Mouse (Mus musculus) heart, embryonic 14.5 days (tissue): ENCODE measurements around the gene Tceal3. TPM values are rescaled to one million over a fixed set of nuclear protein-coding genes. Genes with fewer than 3 reads are reported as not detected.
"Not testable (repeated sequence)": the region's sequence is repeated elsewhere in the genome, so short reads cannot be mapped to it uniquely, and the experiment has no call there.

Experiments
- ATAC-seq: fragments of 200-750 bp; cut with Nextera tagmentation; 2 replicates; pipeline ENCODE4 v1.8.0; 2017; ENCODE audit warnings: low read depth, moderate TSS enrichment; ENCODE audit not compliant: insufficient number of reproducible peaks, insufficient read depth, low FRiP score
- H3K27ac ChIP-seq, 2 experiments: fragments of 200-500 bp in 1 of 2; fragments of 300-500 bp in 1 of 2; sonication (generic) in 1 of 2; replicated peaks in 1 of 2; 2 replicates each; pipeline ENCODE4 v1.5.1; 2012 to 2014; ENCODE audit warnings: low read depth in 2 of 2, low read length in 2 of 2, control low read depth in 1 of 2, mild to moderate bottlenecking in 1 of 2, mixed read lengths in 1 of 2; ENCODE audit not compliant: control insufficient read depth in 1 of 2, insufficient read depth in 1 of 2
- H3K27me3 ChIP-seq: fragments of 300-500 bp; sonication (generic); 2 replicates; pipeline ENCODE4 v1.6.1; 2014; ENCODE audit warnings: mild to moderate bottlenecking, low read length, control low read depth; ENCODE audit not compliant: control insufficient read depth, insufficient read depth
- H3K36me3 ChIP-seq: fragments of 300-500 bp; sonication (generic); 2 replicates; pipeline ENCODE4 v1.6.1; 2014; ENCODE audit warnings: mild to moderate bottlenecking, control low read depth, low read length, mixed read lengths; ENCODE audit not compliant: control insufficient read depth, insufficient read depth
- H3K4me1 ChIP-seq, 2 experiments: fragments of 200-500 bp in 1 of 2; fragments of 300-500 bp in 1 of 2; sonication (generic) in 1 of 2; 2 replicates each; pipeline ENCODE4 v1.6.1; 2012 to 2014; ENCODE audit warnings: low read length in 2 of 2, control low read depth in 1 of 2, mixed read lengths in 1 of 2; ENCODE audit not compliant: control insufficient read depth in 2 of 2, insufficient read depth in 2 of 2
- H3K4me2 ChIP-seq: fragments of 300-500 bp; sonication (generic); 2 replicates; pipeline ENCODE4 v1.6.1; 2014; ENCODE audit warnings: mild to moderate bottlenecking, low read length
- H3K4me3 ChIP-seq, 2 experiments: fragments of 200-500 bp in 1 of 2; fragments of 300-500 bp in 1 of 2; sonication (generic) in 1 of 2; 2 replicates each; pipeline ENCODE4 v1.5.1; 2012 to 2014; ENCODE audit warnings: low read length in 2 of 2, mild to moderate bottlenecking in 2 of 2, control low read depth in 1 of 2, low read depth in 1 of 2, moderate library complexity in 1 of 2; ENCODE audit not compliant: control insufficient read depth in 1 of 2, insufficient read depth in 1 of 2
- H3K9ac ChIP-seq: fragments of 300-500 bp; sonication (generic); 2 replicates; pipeline ENCODE4 v1.6.1; 2014; ENCODE audit warnings: mild to moderate bottlenecking, low read length
- H3K9me3 ChIP-seq: fragments of 300-500 bp; sonication (generic); 2 replicates; pipeline ENCODE4 v1.6.1; 2016; ENCODE audit warnings: low read length, control low read depth; ENCODE audit not compliant: control insufficient read depth
- WGBS: fragments of 180-500 bp; shearing (Covaris S2); extraction: QIAGEN DNeasy Blood & Tissue Kit; methylation state at CpG from one replicate; pipeline ENCODE4 v1.1.7; 2014; 5-methylcytosine and 5-hydroxymethylcytosine counted together
- polyA plus RNA-seq: library from polyadenylated mRNA; unstranded; fragments of >200 nt; fragmentation: Nextera tagmentation; extraction: Ambion mirVana; gene quantifications from 2 replicates; pipeline ENCODE4 v1.2.1, GENCODE M21; 2014

Gene Tceal3
- 1.7 and 3.0 TPM in 2 replicates for polyA plus RNA-seq

- no peak within 1 kb of the TSS for H3K9ac ChIP-seq
- H3K27me3 ChIP-seq, result no peaks in the 10 kb centered on the region
These were observed at the start of gene Tceal3 for GRCm38 (mm10) chrX:136590199-136590896. TSS of gene Tceal3 (plus strand) at chrX:136590842.

GRCm38 (mm10) chrX:136543956-136544355 lies 46.7 kb upstream of the Tceal3 start, which contains the start of gene Kir3dl2:
TSS of gene Kir3dl2 (minus strand) at chrX:136544056.
- WGBS, result 46% methylated on average over 1 of the region's 1 CpGs
- not testable (repeated sequence) for H3K27me3 ChIP-seq, H3K27ac ChIP-seq, ATAC-seq, H3K4me1 ChIP-seq, H3K9me3 ChIP-seq, H3K9ac ChIP-seq, H3K36me3 ChIP-seq, H3K4me2 ChIP-seq, H3K4me3 ChIP-seq

More at GRCm38 (mm10) chrX:136590199-136590896, at the start of gene Tceal3:
- 56% methylated on average over 12 of the region's 12 CpGs for WGBS
- H3K4me2 ChIP-seq, result no peak within 1 kb of the TSS
- no peak for ATAC-seq
- no peak within 1 kb of the TSS for H3K27ac ChIP-seq
- no peaks in the 10 kb centered on the region for H3K4me1 ChIP-seq
- H3K4me3 ChIP-seq, result no peak within 1 kb of the TSS
- no peaks in the 10 kb centered on the region for H3K36me3 ChIP-seq
- H3K9me3 ChIP-seq, result no peaks in the 10 kb centered on the region

- H3K36me3 ChIP-seq, result not testable (repeated sequence)
These were observed 21.5 kb upstream of the Tceal3 start for GRCm38 (mm10) chrX:136569094-136569493.

GRCm38 (mm10) chrX:136584617-136585016 lies 6.0 kb upstream of the Tceal3 start:
- Histone ChIP-seq H3K4me2 (no peak overlapping the region), H3K27ac (no peak overlapping the region), H3K36me3 (no peaks in the 10 kb centered on the region), H3K27me3 (no peaks in the 10 kb centered on the region), H3K4me1 (no peaks in the 10 kb centered on the region), H3K4me3 (no peak overlapping the region), H3K9me3 (no peaks in the 10 kb centered on the region), H3K9ac (no peak overlapping the region)
- 72% methylated on average over 1 of the region's 1 CpGs for WGBS
- ATAC-seq, result no peak

More at GRCm38 (mm10) chrX:136569094-136569493, 21.5 kb upstream of the Tceal3 start:
- H3K4me2 ChIP-seq, H3K9ac ChIP-seq, ATAC-seq, H3K9me3 ChIP-seq, H3K27ac ChIP-seq, H3K4me3 ChIP-seq, H3K27me3 ChIP-seq, H3K4me1 ChIP-seq: not testable (repeated sequence)
- WGBS, result 81% methylated on average over 9 of the region's 9 CpGs

GRCm38 (mm10) chrX:136590897-136591257 lies 235 bp downstream of the Tceal3 start:
- no peaks in the 10 kb centered on the region for H3K36me3 ChIP-seq
- H3K27me3 ChIP-seq, result no peaks in the 10 kb centered on the region
- no peak overlapping the region for H3K27ac ChIP-seq
- no peak overlapping the region for H3K4me3 ChIP-seq
- H3K4me1 ChIP-seq, result no peaks in the 10 kb centered on the region
- H3K4me2 ChIP-seq, result no peak overlapping the region
- ATAC-seq, result no peak
- H3K9me3 ChIP-seq, result no peaks in the 10 kb centered on the region
- 36% methylated on average over 2 of the region's 2 CpGs for WGBS
- no peak overlapping the region for H3K9ac ChIP-seq

GRCm38 (mm10) chrX:136599416-136599815 lies 8.8 kb downstream of the Tceal3 start:
- H3K9ac ChIP-seq, result no peak overlapping the region
- no peaks in the 10 kb centered on the region for H3K9me3 ChIP-seq
- H3K4me2 ChIP-seq, result no peak overlapping the region
- no peak for ATAC-seq
- 12% methylated on average over 3 of the region's 3 CpGs for WGBS
- no peaks in the 10 kb centered on the region for H3K4me1 ChIP-seq
- H3K27me3 ChIP-seq, result no peaks in the 10 kb centered on the region
- H3K36me3 ChIP-seq, result no peaks in the 10 kb centered on the region
- H3K4me3 ChIP-seq, result no peak overlapping the region
- no peak overlapping the region for H3K27ac ChIP-seq

GRCm38 (mm10) chrX:136606951-136607350 lies 16.3 kb downstream of the Tceal3 start:
- H3K9ac ChIP-seq, result no peak overlapping the region
- H3K4me2 ChIP-seq, result no peak overlapping the region
- H3K27me3 ChIP-seq, result no peaks in the 10 kb centered on the region
- no peak overlapping the region for H3K27ac ChIP-seq
- no peak overlapping the region for H3K4me3 ChIP-seq
- no peaks in the 10 kb centered on the region for H3K36me3 ChIP-seq
- 73% methylated on average over 4 of the region's 4 CpGs for WGBS
- H3K9me3 ChIP-seq, result no peaks in the 10 kb centered on the region
- ATAC-seq, result no peak
- H3K4me1 ChIP-seq, result no peaks in the 10 kb centered on the region

GRCm38 (mm10) chrX:136607395-136607794 lies 16.8 kb downstream of the Tceal3 start:
- 80% methylated on average over 3 of the region's 3 CpGs for WGBS
- H3K36me3 ChIP-seq, result no peaks in the 10 kb centered on the region
- no peak overlapping the region for H3K9ac ChIP-seq
- H3K4me3 ChIP-seq, result no peak overlapping the region
- H3K4me2 ChIP-seq, result no peak overlapping the region
- no peak for ATAC-seq
- no peaks in the 10 kb centered on the region for H3K9me3 ChIP-seq
- no peak overlapping the region for H3K27ac ChIP-seq
- H3K27me3 ChIP-seq, result no peaks in the 10 kb centered on the region
- no peaks in the 10 kb centered on the region for H3K4me1 ChIP-seq
